Mouse (Mus musculus) spleen, adult 2 months (tissue): ENCODE measurements around the gene Nlrc5. TPM values are rescaled to one million over a fixed set of nuclear protein-coding genes. Genes with fewer than 3 reads are reported as not detected.
"Not testable (repeated sequence)": the region's sequence is repeated elsewhere in the genome, so short reads cannot be mapped to it uniquely, and the experiment has no call there.

Source experiments
- DNase-seq, 2 experiments: peaks; one replicate each; pipeline versions ENCODE4 v3.0.0 to v3.0.0-alpha.2; 2012 to 2021; ENCODE audit warnings: low spot score in 2 of 2, low read depth in 1 of 2
- H3K27ac ChIP-seq: fragments of 200-500 bp; 2 replicates; pipeline ENCODE4 v1.5.1; 2012; ENCODE audit warnings: low read length, inconsistent platforms; ENCODE audit not compliant: insufficient read depth
- H3K27me3 ChIP-seq: fragments of 200-500 bp; 2 replicates; pipeline ENCODE4 v1.6.1; 2012; ENCODE audit warnings: mild to moderate bottlenecking, moderate library complexity, low read length, inconsistent platforms; ENCODE audit not compliant: control insufficient read depth, insufficient read depth
- H3K36me3 ChIP-seq: fragments of 200-500 bp; 2 replicates; pipeline ENCODE4 v1.6.1; 2012; ENCODE audit warnings: mild to moderate bottlenecking, low read length, inconsistent platforms; ENCODE audit not compliant: control insufficient read depth, insufficient read depth
- H3K4me1 ChIP-seq: fragments of 200-500 bp; 2 replicates; pipeline ENCODE4 v1.6.1; 2011; ENCODE audit warnings: inconsistent platforms; ENCODE audit not compliant: control insufficient read depth, insufficient read depth, insufficient read length
- H3K4me3 ChIP-seq: fragments of 200-500 bp; 2 replicates; pipeline ENCODE4 v1.5.1; 2011; ENCODE audit warnings: mild to moderate bottlenecking, inconsistent platforms; ENCODE audit not compliant: insufficient read depth, insufficient read length; ENCODE audit errors: extremely low read depth
- CTCF ChIP-seq: fragments of 200-500 bp; IDR thresholded peaks from 2 replicates; pipeline ENCODE4 v1.5.1; 2011; ENCODE audit warnings: mild to moderate bottlenecking, inconsistent platforms; ENCODE audit not compliant: insufficient read depth, insufficient read length, insufficient replicate concordance; ENCODE audit errors: extremely low read depth
- POLR2A ChIP-seq: fragments of 200-500 bp; IDR thresholded peaks from 2 replicates; pipeline ENCODE4 v1.6.1; 2011; ENCODE audit warnings: low read depth, low read length, inconsistent platforms
- WGBS: fragments of 180-500 bp; shearing (Covaris S2); methylation state at CpG from one replicate; pipeline ENCODE4 v1.1.7; 2018; 5-methylcytosine and 5-hydroxymethylcytosine counted together
- polyA plus RNA-seq: library from polyadenylated mRNA; depleted of rRNA; stranded (reverse); fragments of >200 nt; gene quantifications from 2 replicates; pipeline ENCODE4 v1.2.3, GENCODE M21; 2012

The Nlrc5 gene
- polyA plus RNA-seq, 1 experiment: 47.3 TPM

GRCm38 (mm10) chr8:94398587-94398986 is 35.6 kb upstream of the Nlrc5 start:
- TF ChIP-seq CTCF (no peak), POLR2A (no peak)
- no peak overlapping the region for H3K4me3 ChIP-seq
- peak overlapping the region; percentile 56 for H3K27ac ChIP-seq
- H3K36me3 ChIP-seq: peaks cover 24% of the 10 kb centered on the region
- H3K4me1 ChIP-seq: peaks cover 2% of the 10 kb centered on the region; the same call in 1 of the 2 replicates
- DNase-seq: peak; percentile 48 to 53
- no peaks in the 10 kb centered on the region for H3K27me3 ChIP-seq
- 30% methylated on average over 6 of the region's 6 CpGs for WGBS

- Histone ChIP-seq H3K36me3 (peaks cover 17% of the 10 kb centered on the region), H3K4me3 (no peak overlapping the region), H3K27ac (peak overlapping the region; percentile 6), H3K4me1 (peaks cover 2% of the 10 kb centered on the region; the same call in 1 of the 2 replicates), H3K27me3 (no peaks in the 10 kb centered on the region)
- no peak for DNase-seq
- 82% methylated on average over 3 of the region's 3 CpGs for WGBS
- TF ChIP-seq CTCF (no peak), POLR2A (no peak)
Measured at GRCm38 (mm10) chr8:94399361-94399953, 34.7 kb upstream of the Nlrc5 start.

DNA sequence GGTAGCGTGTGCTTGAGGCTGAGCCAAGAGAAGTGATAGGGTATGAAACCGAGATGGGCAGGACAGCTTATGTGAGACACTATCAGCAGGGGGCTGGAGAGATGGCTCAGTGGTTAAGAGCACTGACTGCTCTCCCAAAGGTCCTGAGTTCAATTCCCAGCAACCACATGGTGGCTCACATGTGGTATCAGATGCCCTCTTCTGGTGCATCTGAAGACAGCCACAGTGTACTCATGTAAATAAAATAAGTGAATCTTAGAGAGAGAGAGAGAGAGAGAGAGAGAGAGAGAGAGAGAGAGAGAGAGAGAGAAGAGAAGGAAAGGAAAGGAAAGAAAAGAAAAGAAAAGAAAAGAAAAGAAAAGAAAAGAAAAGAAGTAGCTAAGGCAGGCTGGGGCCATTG is 34.2 kb upstream of the Nlrc5 start:
- not testable (repeated sequence) for DNase-seq, H3K4me3 ChIP-seq
- peaks cover 12% of the 10 kb centered on the region for H3K36me3 ChIP-seq

DNA sequence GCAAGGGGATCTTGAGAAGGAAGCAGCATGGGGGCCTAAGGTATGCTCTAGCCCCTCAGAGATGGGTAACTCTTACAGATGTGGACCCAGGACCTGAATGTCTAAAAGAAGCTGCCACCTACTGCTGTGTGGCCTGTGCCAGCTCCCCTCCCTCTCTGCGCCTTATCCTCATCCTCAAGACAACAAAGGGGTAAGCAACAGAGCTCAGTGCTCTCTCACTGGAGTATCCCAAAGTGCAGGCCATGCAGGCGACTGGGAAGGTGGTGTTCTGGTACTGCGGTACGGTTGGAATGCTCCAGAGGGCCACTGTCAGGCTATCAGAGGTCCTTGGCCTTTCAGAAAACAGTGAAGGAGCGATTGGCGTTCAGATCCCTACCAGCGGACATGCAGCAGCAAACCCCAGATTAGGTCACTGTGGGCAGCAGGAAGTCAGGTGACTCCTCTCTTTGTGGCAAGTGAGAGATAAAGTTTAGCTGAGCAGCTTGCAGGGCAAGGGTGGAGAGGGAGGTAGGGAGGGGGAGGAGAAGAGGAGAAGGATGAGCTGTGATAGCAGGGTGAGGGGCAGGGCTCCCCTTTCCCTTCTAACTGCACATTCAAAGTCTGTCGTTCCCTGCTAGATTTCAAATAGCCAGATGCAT is 25.6 kb upstream of the Nlrc5 start:
- 47% methylated on average over 8 of the region's 8 CpGs for WGBS
- Histone ChIP-seq H3K4me3 (no peak overlapping the region), H3K27ac (no peak overlapping the region), H3K36me3 (no peaks in the 10 kb centered on the region), H3K27me3 (no peaks in the 10 kb centered on the region), H3K4me1 (peaks cover 15% of the 10 kb centered on the region; the same call in 1 of the 2 replicates)
- TF ChIP-seq CTCF: no peak
- TF ChIP-seq POLR2A: no peak
- no peak for DNase-seq

More for the DNA sequence above, 34.2 kb upstream of the Nlrc5 start:
- H3K27ac ChIP-seq, H3K4me1 ChIP-seq, H3K27me3 ChIP-seq: not testable (repeated sequence)
- WGBS: 82% methylated on average over 2 of the region's 2 CpGs

- 83% methylated on average over 7 of the region's 7 CpGs for WGBS
- no peaks in the 10 kb centered on the region for H3K36me3 ChIP-seq
- no peak overlapping the region for H3K4me3 ChIP-seq
- H3K27me3 ChIP-seq: no peaks in the 10 kb centered on the region
- H3K4me1 ChIP-seq: peaks cover 16% of the 10 kb centered on the region; the same call in 1 of the 2 replicates
- no peak for DNase-seq
- TF ChIP-seq POLR2A (no peak), CTCF (no peak)
- H3K27ac ChIP-seq: no peak overlapping the region
Measured at GRCm38 (mm10) chr8:94409523-94409922, 24.6 kb upstream of the Nlrc5 start.

- 62% methylated on average over 6 of the region's 6 CpGs for WGBS
Measured at GRCm38 (mm10) chr8:94412518-94412917, 21.6 kb upstream of the Nlrc5 start.

GRCm38 (mm10) chr8:94413509-94413908 is 20.6 kb upstream of the Nlrc5 start:
- H3K27ac ChIP-seq: peak overlapping the region; percentile 88
- 15% methylated on average over 6 of the region's 6 CpGs for WGBS

More at GRCm38 (mm10) chr8:94412518-94412917, 21.6 kb upstream of the Nlrc5 start:
- DNase-seq: no peak
- Histone ChIP-seq H3K27ac (0 out of 2 replicates have a peak overlapping the region, but pooled peaks have one; percentile 7), H3K4me3 (no peak overlapping the region), H3K36me3 (no peaks in the 10 kb centered on the region), H3K27me3 (no peaks in the 10 kb centered on the region), H3K4me1 (peaks cover 17% of the 10 kb centered on the region; the same call in 1 of the 2 replicates)
- TF ChIP-seq CTCF: no peak
- TF ChIP-seq POLR2A: no peak

More at GRCm38 (mm10) chr8:94413509-94413908, 20.6 kb upstream of the Nlrc5 start:
- H3K36me3 ChIP-seq: no peaks in the 10 kb centered on the region
- TF ChIP-seq CTCF: no peak
- no peak for TF ChIP-seq POLR2A
- H3K27me3 ChIP-seq: no peaks in the 10 kb centered on the region
- H3K4me1 ChIP-seq: peaks cover 23% of the 10 kb centered on the region
- no peak overlapping the region for H3K4me3 ChIP-seq
- DNase-seq: peak in 1 of 2 experiments; percentile 48
